Mouse (Mus musculus) small intestine, adult 2 months (tissue): ENCODE data around the gene Sytl4. TPM values are rescaled to one million over a fixed set of nuclear protein-coding genes. Genes with fewer than 3 reads are reported as not detected.
A peak's percentile ranks its signal among the peaks of the same experiment; 100 is the strongest.

Experiments used
- H3K27ac ChIP-seq: fragments of 200-500 bp; 2 replicates; pipeline ENCODE4 v1.5.1; 2012; ENCODE audit warnings: low read depth, low read length, control low read depth, inconsistent platforms; ENCODE audit not compliant: insufficient read depth
- H3K27me3 ChIP-seq: fragments of 200-500 bp; 2 replicates; pipeline ENCODE4 v1.6.1; 2012; ENCODE audit warnings: mild to moderate bottlenecking, moderate library complexity, low read length, inconsistent platforms; ENCODE audit not compliant: control insufficient read depth, insufficient read depth
- H3K36me3 ChIP-seq: fragments of 200-500 bp; 2 replicates; pipeline ENCODE4 v1.6.1; 2012; ENCODE audit warnings: mild to moderate bottlenecking, low read length, control low read depth, inconsistent platforms; ENCODE audit not compliant: control insufficient read depth, insufficient read depth
- H3K4me1 ChIP-seq: fragments of 200-500 bp; 2 replicates; pipeline ENCODE4 v1.6.1; 2012; ENCODE audit warnings: low read length, inconsistent platforms, mixed read lengths; ENCODE audit not compliant: control insufficient read depth, insufficient read depth, insufficient read length
- H3K4me3 ChIP-seq: fragments of 200-500 bp; 2 replicates; pipeline ENCODE4 v1.5.1; 2012; ENCODE audit warnings: low read depth, mild to moderate bottlenecking, control low read depth, inconsistent platforms, low read length, moderate library complexity
- CTCF ChIP-seq: fragments of 200-500 bp; IDR thresholded peaks from 2 replicates; pipeline ENCODE4 v1.5.1; 2012; ENCODE audit warnings: low read depth, mild to moderate bottlenecking, control low read depth, inconsistent platforms, low read length, moderate library complexity, mixed read lengths; ENCODE audit not compliant: insufficient replicate concordance, insufficient read length; ENCODE audit errors: extremely low read depth
- POLR2A ChIP-seq: fragments of 200-500 bp; IDR thresholded peaks from 2 replicates; pipeline ENCODE4 v1.6.1; 2012; ENCODE audit warnings: low read depth, mild to moderate bottlenecking, control low read depth, inconsistent platforms, low read length, moderate library complexity
- WGBS: fragments of 180-500 bp; shearing (Covaris S2); methylation state at CpG from one replicate; pipeline ENCODE4 v1.1.7; 2018; 5-methylcytosine and 5-hydroxymethylcytosine counted together
- polyA plus RNA-seq: library from polyadenylated mRNA; depleted of rRNA; stranded (reverse); fragments of >200 nt; gene quantifications from 2 replicates; pipeline ENCODE4 v1.2.3, GENCODE M21; 2012; rRNA removed

Sytl4 gene
- 0.24 and 0.28 TPM in 2 replicates for polyA plus RNA-seq

DNA sequence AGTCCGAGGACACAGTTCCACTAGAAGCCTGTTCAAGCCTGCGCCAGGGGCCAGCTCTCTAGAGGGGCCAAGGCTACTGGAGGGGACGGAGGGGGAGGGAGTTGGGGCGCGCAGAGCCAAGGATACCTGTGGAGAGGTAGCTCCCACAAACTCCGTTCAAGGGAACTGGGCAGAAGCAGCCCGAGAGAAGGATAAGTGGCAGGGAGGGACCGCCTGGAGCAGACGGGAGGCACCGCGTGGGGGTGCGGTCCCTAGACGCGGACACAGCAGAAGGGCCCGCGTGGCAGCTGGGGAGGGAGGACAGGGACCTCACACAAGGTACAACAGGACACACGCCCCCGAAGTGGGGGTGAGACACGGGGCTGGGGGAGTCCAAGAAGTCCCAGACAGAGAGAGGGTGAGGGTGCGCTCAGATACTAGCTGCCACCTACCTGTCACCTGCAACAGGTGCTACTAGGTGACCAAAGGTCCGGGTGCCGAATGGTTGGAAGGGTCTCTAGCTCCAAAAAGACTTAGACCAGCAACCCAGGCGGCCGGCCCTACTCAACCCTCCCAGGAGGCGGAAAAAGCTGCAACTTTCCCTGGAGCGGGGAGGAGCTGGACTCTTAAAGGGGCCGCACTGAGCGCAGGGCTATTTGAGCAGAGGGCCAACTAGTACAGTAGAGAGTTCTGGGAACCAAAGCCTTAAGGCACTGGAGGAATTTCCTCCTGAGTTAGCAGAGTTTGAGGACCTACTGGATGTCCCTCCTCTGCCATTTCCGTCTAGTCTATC lies at the start of gene Sytl4:
Sytl4 (minus strand) TSS at position 582 of the 772 bp plus-strand sequence.
- Histone ChIP-seq H3K27me3 (no peaks in the 10 kb centered on the region), H3K4me1 (no peaks in the 10 kb centered on the region), H3K27ac (no peak within 1 kb of the TSS), H3K36me3 (no peaks in the 10 kb centered on the region), H3K4me3 (peak within 1 kb of the TSS; percentile 91)
- TF ChIP-seq CTCF (no peak), POLR2A (no peak)
- 9% methylated on average over 29 of the region's 29 CpGs for WGBS

DNA sequence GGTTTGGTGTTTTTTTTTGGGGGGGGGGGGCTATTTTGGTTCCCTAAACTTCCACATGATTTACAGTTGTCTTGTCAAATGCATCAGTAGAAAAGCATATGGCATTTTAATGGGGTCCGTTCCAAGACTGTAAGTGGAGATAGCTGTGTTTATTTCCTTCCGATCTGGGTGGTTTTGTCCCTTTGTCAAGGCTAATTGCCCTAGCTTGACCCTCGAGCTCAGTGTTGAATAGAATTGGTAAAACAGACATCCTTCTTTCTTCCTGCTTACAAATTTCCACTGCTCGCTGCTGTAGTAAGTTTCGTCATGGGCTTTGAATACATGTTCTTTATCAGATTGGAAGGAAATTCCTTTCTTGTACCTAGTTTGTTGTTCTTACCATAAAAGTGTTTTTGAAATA lies 39.1 kb upstream of the Sytl4 start:
- TF ChIP-seq POLR2A (no peak), CTCF (no peak)
- no peaks in the 10 kb centered on the region for H3K27me3 ChIP-seq
- 48% methylated on average over 5 of the region's 5 CpGs for WGBS
- H3K27ac ChIP-seq, result no peak overlapping the region
- H3K36me3 ChIP-seq, result no peaks in the 10 kb centered on the region
- no peaks in the 10 kb centered on the region for H3K4me1 ChIP-seq
- H3K4me3 ChIP-seq, result no peak overlapping the region

DNA sequence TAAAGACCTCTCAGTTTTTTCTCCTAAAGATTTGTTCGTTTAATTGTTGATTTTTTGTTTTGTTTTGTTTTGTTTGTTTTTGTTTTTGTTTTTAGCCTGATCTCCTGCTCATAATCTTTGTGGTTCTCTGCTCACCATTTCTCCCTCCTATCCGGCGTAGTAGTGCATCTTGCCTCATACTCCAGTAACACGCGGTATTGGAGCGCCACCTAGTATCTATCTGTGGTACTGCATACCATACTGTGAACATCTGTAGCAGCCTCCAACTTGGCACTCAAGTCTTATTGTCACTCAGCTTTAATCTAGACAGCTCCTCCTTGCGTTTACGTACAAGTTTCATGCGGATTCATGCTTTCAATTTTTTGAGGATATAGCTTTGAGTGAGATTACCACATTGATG lies 37.4 kb upstream of the Sytl4 start:
- H3K36me3 ChIP-seq, result no peaks in the 10 kb centered on the region
- 7% methylated on average over 9 of the region's 9 CpGs for WGBS
- no peaks in the 10 kb centered on the region for H3K27me3 ChIP-seq
- H3K4me1 ChIP-seq, result no peaks in the 10 kb centered on the region
- H3K4me3 ChIP-seq, result no peak overlapping the region
- TF ChIP-seq POLR2A, result no peak
- TF ChIP-seq CTCF, result no peak
- no peak overlapping the region for H3K27ac ChIP-seq

DNA sequence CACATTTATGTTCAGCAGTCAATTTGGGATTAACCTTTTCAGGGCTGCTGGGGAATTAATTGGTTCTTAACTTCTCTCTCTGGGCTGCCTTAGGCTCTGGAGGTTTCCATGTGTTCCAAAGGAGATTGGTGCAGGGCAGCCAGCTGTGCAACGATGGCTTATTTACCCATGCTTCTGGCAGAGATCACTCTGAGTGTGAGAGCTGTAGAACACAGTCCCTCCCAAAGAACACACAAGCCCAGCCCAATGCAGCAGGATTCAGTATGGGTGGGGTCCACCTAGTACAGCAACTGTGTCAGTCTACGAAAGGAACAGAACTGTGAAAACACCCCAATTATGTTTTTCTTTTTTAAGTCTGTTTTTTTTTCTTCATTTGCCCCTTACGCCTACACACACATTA lies 14.3 kb upstream of the Sytl4 start:
- WGBS, result 49% methylated on average over 3 of the region's 3 CpGs
- no peak for TF ChIP-seq POLR2A
- no peak for TF ChIP-seq CTCF

DNA sequence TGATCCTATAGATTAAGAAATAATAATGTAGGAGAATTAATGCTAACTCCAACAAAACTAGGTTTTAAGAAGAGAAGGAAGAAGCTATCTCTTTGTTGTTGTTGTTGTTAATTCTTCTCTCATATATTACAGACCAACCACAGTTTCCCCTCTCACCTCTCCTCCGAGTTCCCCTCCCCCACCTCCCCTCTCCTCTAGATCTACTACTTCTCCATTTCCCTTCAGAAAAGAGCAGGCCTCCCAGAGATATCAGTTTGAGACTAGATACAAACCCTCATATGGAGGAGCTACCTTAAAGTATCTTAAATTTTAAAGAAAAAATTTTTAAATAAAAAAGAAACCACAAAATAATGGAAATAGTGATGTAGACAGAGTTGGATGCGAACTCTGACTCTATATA lies 17.0 kb downstream of the Sytl4 start:
- H3K27ac ChIP-seq, result no peak overlapping the region
- no peaks in the 10 kb centered on the region for H3K27me3 ChIP-seq
- no peaks in the 10 kb centered on the region for H3K4me1 ChIP-seq
- 70% methylated on average over 2 of the region's 2 CpGs for WGBS
- H3K36me3 ChIP-seq, result no peaks in the 10 kb centered on the region
- H3K4me3 ChIP-seq, result no peak overlapping the region
- TF ChIP-seq CTCF, result no peak
- no peak for TF ChIP-seq POLR2A

More for the DNA sequence above, 14.3 kb upstream of the Sytl4 start:
- no peaks in the 10 kb centered on the region for H3K36me3 ChIP-seq
- no peaks in the 10 kb centered on the region for H3K4me1 ChIP-seq
- no peaks in the 10 kb centered on the region for H3K27me3 ChIP-seq
- H3K4me3 ChIP-seq, result no peak overlapping the region
- H3K27ac ChIP-seq, result no peak overlapping the region

DNA sequence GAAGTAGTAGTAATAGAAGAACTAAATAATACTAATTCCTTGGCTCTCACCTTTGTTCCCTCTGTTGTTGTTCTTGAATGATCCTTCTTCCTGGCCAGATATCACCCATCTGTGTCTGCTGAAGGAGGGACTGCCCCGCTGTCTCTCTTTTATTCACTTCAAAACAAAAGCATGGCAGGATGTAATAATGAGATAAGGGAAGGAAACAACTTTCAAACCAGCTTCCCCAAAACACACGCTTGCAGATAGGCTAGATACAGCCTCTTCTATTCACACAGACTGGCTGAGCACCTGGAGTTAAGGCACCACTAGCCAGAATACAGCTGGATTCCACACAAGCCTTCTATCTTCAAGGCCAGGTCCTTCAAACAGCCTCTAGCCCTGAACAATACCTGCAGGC lies 21.0 kb downstream of the Sytl4 start:
- 31% methylated on average over 2 of the region's 2 CpGs for WGBS
- no peaks in the 10 kb centered on the region for H3K4me1 ChIP-seq
- no peaks in the 10 kb centered on the region for H3K27me3 ChIP-seq
- H3K36me3 ChIP-seq, result no peaks in the 10 kb centered on the region
- no peak overlapping the region for H3K4me3 ChIP-seq
- no peak overlapping the region for H3K27ac ChIP-seq
- TF ChIP-seq CTCF (no peak), POLR2A (no peak)

DNA sequence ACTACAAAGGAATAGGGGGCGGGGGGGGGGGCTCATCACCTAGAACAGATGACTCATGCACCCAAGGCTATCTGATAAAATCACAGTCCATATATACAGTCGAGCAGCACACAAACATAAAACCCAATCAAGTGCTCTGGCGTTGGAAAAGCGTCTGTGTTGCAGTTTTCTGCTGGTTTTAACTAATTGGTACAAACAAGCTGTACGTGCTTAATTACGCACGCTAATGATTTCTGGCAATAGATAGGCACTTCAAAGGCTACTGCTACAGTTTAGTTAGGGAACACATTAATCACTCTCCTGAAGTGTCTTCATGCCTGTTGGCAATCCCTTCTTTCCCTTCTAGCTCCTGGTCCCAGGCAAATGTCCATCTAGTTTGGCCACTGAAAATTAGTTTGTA lies 27.0 kb downstream of the Sytl4 start:
- TF ChIP-seq CTCF (no peak), POLR2A (no peak)
- Histone ChIP-seq H3K27ac (no peak overlapping the region), H3K27me3 (no peaks in the 10 kb centered on the region), H3K4me1 (no peaks in the 10 kb centered on the region), H3K36me3 (no peaks in the 10 kb centered on the region), H3K4me3 (no peak overlapping the region)
- WGBS, result 65% methylated on average over 7 of the region's 7 CpGs
